Mouse (Mus musculus) megakaryocyte, embryonic 14.5 days (primary cell): Measurements from ENCODE around the gene Tarbp2. TPM values are rescaled to one million over a fixed set of nuclear protein-coding genes. Genes with fewer than 3 reads are reported as not detected.
A peak's percentile ranks its signal among the peaks of the same experiment; 100 is the strongest.

Experiments
- H3K27me3 ChIP-seq: replicated peaks from 2 replicates; pipeline ENCODE3; 2012; ENCODE audit warnings: inconsistent platforms
- H3K36me3 ChIP-seq: replicated peaks from 2 replicates; pipeline ENCODE3; 2012; ENCODE audit warnings: low read length, inconsistent platforms, mixed read lengths
- H3K4me1 ChIP-seq: 2 replicates; pipeline ENCODE4 v1.6.1; 2012; ENCODE audit warnings: inconsistent platforms
- H3K4me3 ChIP-seq: replicated peaks from 2 replicates; pipeline ENCODE3; 2012; ENCODE audit warnings: moderate library complexity, mild to moderate bottlenecking, inconsistent platforms
- H3K9me3 ChIP-seq: 2 replicates; pipeline ENCODE4 v1.6.1; 2012; ENCODE audit warnings: inconsistent platforms
- FLI1 ChIP-seq: IDR thresholded peaks from 2 replicates; pipeline ENCODE4 v1.6.1; 2012; ENCODE audit warnings: low read length, inconsistent platforms, mixed read lengths
- GATA1 ChIP-seq: IDR thresholded peaks from 3 replicates; pipeline ENCODE4 v1.6.1; 2012; ENCODE audit warnings: mixed read lengths, low read length, inconsistent platforms, borderline replicate concordance
- polyA plus RNA-seq: library from polyadenylated mRNA; stranded (reverse); fragments of >175 nt; gene quantifications from 2 replicates; pipeline ENCODE4 v1.2.3, GENCODE M21; 2012; ENCODE audit warnings: low replicate concordance; ENCODE audit not compliant: insufficient read depth

Gene Tarbp2
- polyA plus RNA-seq, 1 experiment: 64.7 TPM

- peaks cover 86% of the 10 kb centered on the region for H3K36me3 ChIP-seq
- TF ChIP-seq GATA1: no peak
- no peak for TF ChIP-seq FLI1
- no peak within 1 kb of the TSS for H3K4me3 ChIP-seq
- H3K27me3 ChIP-seq: no peaks in the 10 kb centered on the region
- no peaks in the 10 kb centered on the region for H3K9me3 ChIP-seq
- peaks cover 77% of the 10 kb centered on the region for H3K4me1 ChIP-seq
Observed at GRCm38 (mm10) chr15:102524892-102525485, 7.0 kb downstream of the Tarbp2 start, which contains the start of gene Npff. Gene Npff (minus strand): TSS chr15:102524942.

GRCm38 (mm10) chr15:102526111-102527002, 8.4 kb downstream of the Tarbp2 start:
- TF ChIP-seq FLI1 (no peak), GATA1 (no peak)

GRCm38 (mm10) chr15:102527936-102528335, 9.9 kb downstream of the Tarbp2 start:
- peaks cover 62% of the 10 kb centered on the region for H3K4me1 ChIP-seq
- no peak for TF ChIP-seq GATA1
- no peak for TF ChIP-seq FLI1
- no peaks in the 10 kb centered on the region for H3K27me3 ChIP-seq
- no peaks in the 10 kb centered on the region for H3K9me3 ChIP-seq
- peaks cover 92% of the 10 kb centered on the region for H3K36me3 ChIP-seq
- H3K4me3 ChIP-seq: no peak overlapping the region

More at GRCm38 (mm10) chr15:102526111-102527002, 8.4 kb downstream of the Tarbp2 start:
- H3K27me3 ChIP-seq: no peaks in the 10 kb centered on the region
- peaks cover 75% of the 10 kb centered on the region for H3K4me1 ChIP-seq
- no peak overlapping the region for H3K4me3 ChIP-seq
- H3K9me3 ChIP-seq: no peaks in the 10 kb centered on the region
- peaks cover 92% of the 10 kb centered on the region for H3K36me3 ChIP-seq

GRCm38 (mm10) chr15:102528396-102528795, 10.4 kb downstream of the Tarbp2 start:
- TF ChIP-seq GATA1: no peak
- no peak for TF ChIP-seq FLI1
- Histone ChIP-seq H3K9me3 (no peaks in the 10 kb centered on the region), H3K4me3 (no peak overlapping the region)

GRCm38 (mm10) chr15:102530566-102530965, 12.6 kb downstream of the Tarbp2 start:
- Histone ChIP-seq H3K36me3 (peaks cover 93% of the 10 kb centered on the region), H3K9me3 (no peaks in the 10 kb centered on the region), H3K4me3 (peak overlapping the region; percentile 29), H3K4me1 (peaks cover 43% of the 10 kb centered on the region), H3K27me3 (no peaks in the 10 kb centered on the region)
- TF ChIP-seq FLI1 (no peak), GATA1 (no peak)

More at GRCm38 (mm10) chr15:102528396-102528795, 10.4 kb downstream of the Tarbp2 start:
- H3K27me3 ChIP-seq: no peaks in the 10 kb centered on the region
- peaks cover 94% of the 10 kb centered on the region for H3K36me3 ChIP-seq
- peaks cover 62% of the 10 kb centered on the region for H3K4me1 ChIP-seq

- Histone ChIP-seq H3K4me3 (no peak overlapping the region), H3K36me3 (peaks cover 94% of the 10 kb centered on the region), H3K4me1 (peaks cover 39% of the 10 kb centered on the region), H3K27me3 (no peaks in the 10 kb centered on the region), H3K9me3 (no peaks in the 10 kb centered on the region)
- TF ChIP-seq GATA1 (no peak), FLI1 (no peak)
Observed at GRCm38 (mm10) chr15:102531586-102531985, 13.6 kb downstream of the Tarbp2 start.

- Histone ChIP-seq H3K27me3 (no peaks in the 10 kb centered on the region), H3K9me3 (no peaks in the 10 kb centered on the region), H3K4me3 (no peak overlapping the region), H3K36me3 (peaks cover 97% of the 10 kb centered on the region), H3K4me1 (peaks cover 36% of the 10 kb centered on the region)
- TF ChIP-seq FLI1: no peak
- no peak for TF ChIP-seq GATA1
Observed at GRCm38 (mm10) chr15:102532106-102532900, 14.3 kb downstream of the Tarbp2 start.

GRCm38 (mm10) chr15:102533926-102534325, 15.9 kb downstream of the Tarbp2 start:
- peaks cover 22% of the 10 kb centered on the region for H3K4me1 ChIP-seq
- H3K9me3 ChIP-seq: no peaks in the 10 kb centered on the region
- TF ChIP-seq FLI1: no peak
- no peak overlapping the region for H3K4me3 ChIP-seq
- no peaks in the 10 kb centered on the region for H3K27me3 ChIP-seq
- peaks cover 95% of the 10 kb centered on the region for H3K36me3 ChIP-seq

- no peak for TF ChIP-seq GATA1
- TF ChIP-seq FLI1: no peak
- H3K9me3 ChIP-seq: no peaks in the 10 kb centered on the region
- H3K27me3 ChIP-seq: no peaks in the 10 kb centered on the region
- no peaks in the 10 kb centered on the region for H3K4me1 ChIP-seq
- H3K4me3 ChIP-seq: no peak overlapping the region
- peaks cover 79% of the 10 kb centered on the region for H3K36me3 ChIP-seq
Observed at GRCm38 (mm10) chr15:102544801-102545200, 26.8 kb downstream of the Tarbp2 start.

GRCm38 (mm10) chr15:102546246-102546645, 28.3 kb downstream of the Tarbp2 start:
- Histone ChIP-seq H3K4me1 (no peaks in the 10 kb centered on the region), H3K4me3 (no peak overlapping the region), H3K9me3 (no peaks in the 10 kb centered on the region), H3K27me3 (no peaks in the 10 kb centered on the region), H3K36me3 (peaks cover 69% of the 10 kb centered on the region)
- TF ChIP-seq FLI1 (no peak), GATA1 (no peak)
